Mouse (Mus musculus) intestine, embryonic 16.5 days (tissue): ENCODE results near the gene C87436. TPM values are rescaled to one million over a fixed set of nuclear protein-coding genes. Genes with fewer than 3 reads are reported as not detected.
A peak's percentile ranks its signal among the peaks of the same experiment; 100 is the strongest.

Experiments
- ATAC-seq: fragments of 200-750 bp; cut with Nextera tagmentation; 2 replicates; pipeline ENCODE4 v1.8.0; 2017; ENCODE audit warnings: moderate TSS enrichment, moderate library complexity
- H3K27ac ChIP-seq: fragments of 300-500 bp; sonication (generic); 2 replicates; pipeline ENCODE4 v1.5.1; 2014; ENCODE audit warnings: mild to moderate bottlenecking, low read length
- H3K27me3 ChIP-seq: fragments of 300-500 bp; sonication (generic); replicated peaks from 2 replicates; pipeline ENCODE4 v1.6.1; 2014; ENCODE audit warnings: low read length, control low read depth, mixed read lengths; ENCODE audit not compliant: control insufficient read depth, insufficient read depth
- H3K36me3 ChIP-seq: fragments of 300-500 bp; sonication (generic); 2 replicates; pipeline ENCODE4 v1.6.1; 2014; ENCODE audit warnings: low read length, control low read depth; ENCODE audit not compliant: control insufficient read depth, insufficient read depth
- H3K4me1 ChIP-seq: fragments of 300-500 bp; sonication (generic); 2 replicates; pipeline ENCODE4 v1.6.1; 2014; ENCODE audit warnings: low read length, control low read depth, mixed read lengths; ENCODE audit not compliant: control insufficient read depth, insufficient read depth
- H3K4me2 ChIP-seq: fragments of 300-500 bp; sonication (generic); 2 replicates; pipeline ENCODE4 v1.6.1; 2014; ENCODE audit warnings: low read depth, low read length, control low read depth
- H3K4me3 ChIP-seq: fragments of 300-500 bp; sonication (generic); 2 replicates; pipeline ENCODE4 v1.5.1; 2014; ENCODE audit warnings: mild to moderate bottlenecking, low read length
- H3K9ac ChIP-seq: fragments of 300-500 bp; sonication (generic); 2 replicates; pipeline ENCODE4 v1.6.1; 2014; ENCODE audit warnings: low read depth, low read length
- H3K9me3 ChIP-seq: fragments of 300-500 bp; sonication (generic); 2 replicates; pipeline ENCODE4 v1.6.1; 2016; ENCODE audit warnings: low read length, control low read depth; ENCODE audit not compliant: control insufficient read depth
- WGBS: fragments of 180-500 bp; shearing (Covaris S2); extraction: QIAGEN DNeasy Blood & Tissue Kit; methylation state at CpG from one replicate; pipeline ENCODE4 v1.1.7; 2014; 5-methylcytosine and 5-hydroxymethylcytosine counted together
- polyA plus RNA-seq: library from polyadenylated mRNA; unstranded; fragments of >200 nt; fragmentation: Nextera tagmentation; extraction: Ambion mirVana; gene quantifications from 2 replicates; pipeline ENCODE4 v1.2.1, GENCODE M21; 2015

The C87436 gene
- polyA plus RNA-seq, result 17.9 and 21.7 TPM in 2 replicates

DNA sequence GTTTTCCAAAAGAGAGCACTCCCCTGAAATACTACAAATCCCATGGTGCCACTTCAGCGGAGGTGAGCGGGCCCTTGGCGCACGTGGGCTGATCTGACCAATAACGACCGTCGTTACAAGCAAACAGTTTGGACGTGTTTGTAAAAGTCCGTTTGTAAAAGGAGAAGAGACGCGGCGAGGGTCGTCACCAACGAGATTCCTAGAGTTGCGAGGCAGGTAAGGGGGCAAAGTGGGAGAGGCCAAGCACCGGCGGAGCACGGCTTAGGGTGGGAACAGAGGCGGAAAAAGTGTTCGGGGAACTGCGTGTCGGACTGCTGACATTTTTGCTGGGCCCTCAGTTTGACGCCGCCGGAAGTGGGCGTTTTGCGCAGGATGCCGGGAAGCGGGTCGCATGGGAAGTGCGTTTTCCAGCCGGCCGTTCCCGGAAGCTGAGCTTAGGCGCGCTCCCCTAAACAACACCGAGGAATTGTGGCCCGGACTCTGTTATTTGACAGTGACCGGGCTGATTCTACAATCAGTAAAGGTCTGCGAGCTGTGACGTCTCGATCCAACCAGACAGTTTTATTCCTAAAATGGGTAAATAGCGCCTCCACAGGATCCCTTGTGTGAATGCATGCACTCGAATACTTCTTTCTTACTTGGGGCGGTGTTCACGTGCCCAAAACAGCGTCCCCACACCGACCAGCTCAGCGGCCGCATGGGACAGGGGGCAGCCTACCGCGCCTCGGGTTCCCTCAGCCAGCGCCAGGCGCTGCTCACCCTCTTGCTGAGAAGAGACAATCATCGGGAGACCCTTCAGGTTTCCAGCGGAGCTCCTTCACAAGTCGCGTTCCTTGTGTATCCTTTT lies at the start of gene C87436:
Gene C87436, plus strand, starts transcription at position 103 of the 847 bp plus-strand sequence.
- peaks cover 8% of the 10 kb centered on the region; the same call in 1 of the 2 replicates for H3K4me1 ChIP-seq
- WGBS, result under 1% methylated on average over 59 of the region's 59 CpGs
- H3K9me3 ChIP-seq, result no peaks in the 10 kb centered on the region
- H3K36me3 ChIP-seq, result peaks cover 4% of the 10 kb centered on the region; the same call in 1 of the 2 replicates
- H3K4me3 ChIP-seq, result peak within 1 kb of the TSS; percentile 93
- H3K4me2 ChIP-seq, result peak within 1 kb of the TSS; percentile 70
- peak; percentile 96 for ATAC-seq
- H3K27me3 ChIP-seq, result no peaks in the 10 kb centered on the region
- H3K9ac ChIP-seq, result peak within 1 kb of the TSS; percentile 92
- peak within 1 kb of the TSS; percentile 98 for H3K27ac ChIP-seq

DNA sequence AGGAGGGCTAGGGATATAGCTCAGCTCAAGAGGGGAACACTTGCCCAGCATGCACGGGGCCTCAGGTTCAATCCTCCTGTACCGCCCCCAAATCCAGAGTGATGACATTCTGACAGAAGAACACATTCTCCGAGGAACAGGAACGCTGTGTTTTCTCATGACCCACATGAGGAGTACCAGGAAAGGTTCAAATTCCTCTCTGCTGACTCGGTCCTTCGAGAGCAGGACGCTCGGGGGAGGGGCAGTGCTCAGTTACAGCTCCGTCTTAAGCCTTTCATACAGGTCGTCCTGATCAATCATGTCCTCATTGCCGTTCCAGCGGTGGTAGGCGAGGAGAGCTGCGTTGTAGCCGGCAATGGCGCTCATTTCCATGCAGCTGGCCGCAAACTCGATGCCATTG lies 49.7 kb upstream of the C87436 start:
- Histone ChIP-seq H3K27me3 (no peaks in the 10 kb centered on the region), H3K4me1 (no peaks in the 10 kb centered on the region), H3K9ac (no peak overlapping the region), H3K36me3 (peaks cover 37% of the 10 kb centered on the region), H3K4me3 (no peak overlapping the region), H3K4me2 (no peak overlapping the region), H3K27ac (no peak overlapping the region), H3K9me3 (no peaks in the 10 kb centered on the region)
- WGBS, result 76% methylated on average over 18 of the region's 18 CpGs
- no peak for ATAC-seq

DNA sequence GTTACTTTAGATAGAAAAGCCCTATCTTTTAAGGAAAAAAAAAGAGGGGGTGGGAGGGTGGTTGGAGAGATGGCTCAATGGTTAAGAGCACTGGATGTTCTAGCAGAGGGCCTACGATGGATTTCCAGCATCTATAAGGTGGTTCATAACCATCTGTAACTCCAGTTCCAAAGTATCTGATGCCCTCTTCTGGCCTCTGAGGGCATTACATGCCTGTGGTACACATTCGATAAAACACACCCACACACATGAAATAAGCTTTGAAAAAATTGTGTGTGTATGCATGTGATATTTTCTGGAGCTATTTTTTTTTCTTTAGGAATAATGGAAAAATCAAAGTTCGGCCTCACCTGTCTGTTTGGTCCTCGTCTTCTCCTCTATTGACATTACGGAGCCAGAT lies 46.8 kb upstream of the C87436 start:
- no peak overlapping the region for H3K9ac ChIP-seq
- H3K27me3 ChIP-seq, result no peaks in the 10 kb centered on the region
- H3K4me2 ChIP-seq, result no peak overlapping the region
- no peaks in the 10 kb centered on the region for H3K9me3 ChIP-seq
- ATAC-seq, result no peak
- H3K4me1 ChIP-seq, result peaks cover 14% of the 10 kb centered on the region
- peaks cover 36% of the 10 kb centered on the region for H3K36me3 ChIP-seq
- 92% methylated on average over 5 of the region's 5 CpGs for WGBS
- H3K4me3 ChIP-seq, result no peak overlapping the region
- no peak overlapping the region for H3K27ac ChIP-seq

DNA sequence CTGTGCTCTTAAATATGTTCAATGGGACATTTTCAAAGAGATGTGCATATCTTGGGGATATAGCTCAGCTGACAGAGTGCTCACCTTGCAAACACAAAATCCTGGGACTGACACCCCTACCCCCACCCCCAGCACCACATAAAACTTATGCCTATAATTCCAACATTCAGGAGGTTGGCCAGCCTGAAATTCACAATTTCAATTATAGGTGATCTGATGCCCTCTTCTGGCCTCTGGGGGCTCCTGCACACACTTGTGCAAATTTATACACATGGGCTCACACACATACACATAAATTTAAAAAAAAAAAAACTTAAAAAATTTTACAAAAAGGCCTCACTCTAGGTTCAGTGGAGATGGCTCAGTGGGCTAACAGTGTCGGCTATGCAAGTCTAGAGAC lies 45.0 kb upstream of the C87436 start:
- Histone ChIP-seq H3K27me3 (no peaks in the 10 kb centered on the region), H3K4me1 (peaks cover 19% of the 10 kb centered on the region), H3K9ac (no peak overlapping the region), H3K4me3 (no peak overlapping the region), H3K4me2 (no peak overlapping the region), H3K9me3 (no peaks in the 10 kb centered on the region), H3K27ac (no peak overlapping the region), H3K36me3 (peaks cover 33% of the 10 kb centered on the region)
- WGBS, result 90% methylated on average over 1 of the region's 1 CpGs
- no peak for ATAC-seq

DNA sequence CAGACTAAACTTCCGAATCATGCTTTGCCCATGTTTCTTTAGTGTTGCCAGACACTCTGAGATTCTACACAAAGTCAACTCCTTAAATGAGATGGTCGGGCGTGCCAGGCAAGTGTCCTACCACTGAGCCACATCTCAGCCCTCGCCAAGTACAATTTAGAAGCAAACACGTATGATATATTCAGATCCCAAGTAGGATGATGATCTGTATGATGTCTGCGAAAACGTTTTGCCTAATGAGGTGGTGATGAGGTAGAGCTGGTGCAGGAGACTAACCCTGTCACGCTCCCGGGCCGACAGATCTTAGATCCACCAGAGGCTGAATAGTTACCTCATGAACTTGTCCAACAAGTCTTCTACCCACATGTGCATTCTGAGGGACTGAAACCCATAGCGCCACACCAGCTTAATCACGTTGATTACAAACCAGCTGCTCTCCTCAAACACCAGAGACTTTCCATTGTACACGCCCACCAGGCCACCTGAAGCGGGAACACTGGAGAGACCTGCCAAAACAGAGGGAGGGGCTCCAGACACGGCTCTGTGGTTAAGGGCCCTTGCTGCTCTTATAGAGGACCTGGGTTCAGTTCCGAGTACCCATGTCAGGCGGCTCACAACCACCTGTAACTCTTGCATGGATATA lies 44.0 kb upstream of the C87436 start:
- H3K9me3 ChIP-seq, result no peaks in the 10 kb centered on the region
- H3K27ac ChIP-seq, result no peak overlapping the region
- H3K4me3 ChIP-seq, result no peak overlapping the region
- ATAC-seq, result no peak
- peaks cover 25% of the 10 kb centered on the region for H3K36me3 ChIP-seq
- no peaks in the 10 kb centered on the region for H3K27me3 ChIP-seq
- H3K4me2 ChIP-seq, result no peak overlapping the region
- H3K9ac ChIP-seq, result no peak overlapping the region
- 84% methylated on average over 17 of the region's 17 CpGs for WGBS
- peaks cover 19% of the 10 kb centered on the region for H3K4me1 ChIP-seq

DNA sequence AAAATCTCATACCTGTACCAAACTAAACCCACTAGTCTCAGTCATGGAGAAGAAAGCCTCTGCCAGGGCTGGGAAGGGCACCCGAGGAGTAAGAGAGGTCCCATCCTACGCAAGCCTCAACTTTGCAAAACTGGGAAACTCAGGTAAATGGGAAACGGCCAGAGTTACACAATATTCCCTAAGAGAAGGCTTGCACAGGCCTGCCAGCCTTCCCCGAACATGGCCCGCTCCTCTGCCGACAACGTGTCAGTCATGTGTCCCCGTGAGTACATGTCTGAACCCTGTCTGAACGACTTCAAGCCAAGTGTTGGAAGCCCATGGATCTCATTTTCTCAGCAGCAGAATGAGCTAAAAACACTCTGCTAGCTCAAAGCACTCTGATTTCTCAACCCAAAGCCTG lies 43.2 kb upstream of the C87436 start:
- peaks cover 19% of the 10 kb centered on the region for H3K4me1 ChIP-seq
- no peak for ATAC-seq
- no peak overlapping the region for H3K4me3 ChIP-seq
- peaks cover 22% of the 10 kb centered on the region for H3K36me3 ChIP-seq
- 87% methylated on average over 9 of the region's 9 CpGs for WGBS
- no peak overlapping the region for H3K27ac ChIP-seq
- no peaks in the 10 kb centered on the region for H3K27me3 ChIP-seq
- H3K9ac ChIP-seq, result no peak overlapping the region
- H3K4me2 ChIP-seq, result no peak overlapping the region
- no peaks in the 10 kb centered on the region for H3K9me3 ChIP-seq

DNA sequence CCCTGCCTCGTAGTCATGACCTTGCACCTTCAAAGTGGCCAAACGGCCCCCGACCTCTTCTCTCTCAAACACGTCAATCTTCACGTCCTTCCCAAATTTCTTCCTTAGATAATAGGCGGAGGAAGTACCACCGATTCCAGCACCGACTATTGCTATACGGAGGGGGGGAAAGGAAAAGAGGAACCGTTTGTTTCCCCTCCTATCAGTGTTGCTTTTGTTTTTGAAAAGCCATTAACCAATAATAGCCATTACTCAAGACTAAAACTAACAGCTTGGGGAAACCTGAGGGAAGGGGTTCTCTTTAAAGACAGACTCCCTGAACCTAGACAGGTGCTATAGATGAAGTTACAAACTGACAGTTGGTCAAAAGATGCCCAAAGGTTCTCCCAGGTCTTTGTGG lies 42.2 kb upstream of the C87436 start:
- peak overlapping the region; percentile 84 for H3K4me2 ChIP-seq
- H3K4me3 ChIP-seq, result peak overlapping the region; percentile 95
- H3K9me3 ChIP-seq, result no peaks in the 10 kb centered on the region
- 27% methylated on average over 10 of the region's 10 CpGs for WGBS
- peaks cover 19% of the 10 kb centered on the region for H3K4me1 ChIP-seq
- no peaks in the 10 kb centered on the region for H3K27me3 ChIP-seq
- no peak for ATAC-seq
- peaks cover 13% of the 10 kb centered on the region for H3K36me3 ChIP-seq
- peak overlapping the region; percentile 82; the same call in 1 of the 2 replicates for H3K27ac ChIP-seq
- H3K9ac ChIP-seq, result peak overlapping the region; percentile 93

DNA sequence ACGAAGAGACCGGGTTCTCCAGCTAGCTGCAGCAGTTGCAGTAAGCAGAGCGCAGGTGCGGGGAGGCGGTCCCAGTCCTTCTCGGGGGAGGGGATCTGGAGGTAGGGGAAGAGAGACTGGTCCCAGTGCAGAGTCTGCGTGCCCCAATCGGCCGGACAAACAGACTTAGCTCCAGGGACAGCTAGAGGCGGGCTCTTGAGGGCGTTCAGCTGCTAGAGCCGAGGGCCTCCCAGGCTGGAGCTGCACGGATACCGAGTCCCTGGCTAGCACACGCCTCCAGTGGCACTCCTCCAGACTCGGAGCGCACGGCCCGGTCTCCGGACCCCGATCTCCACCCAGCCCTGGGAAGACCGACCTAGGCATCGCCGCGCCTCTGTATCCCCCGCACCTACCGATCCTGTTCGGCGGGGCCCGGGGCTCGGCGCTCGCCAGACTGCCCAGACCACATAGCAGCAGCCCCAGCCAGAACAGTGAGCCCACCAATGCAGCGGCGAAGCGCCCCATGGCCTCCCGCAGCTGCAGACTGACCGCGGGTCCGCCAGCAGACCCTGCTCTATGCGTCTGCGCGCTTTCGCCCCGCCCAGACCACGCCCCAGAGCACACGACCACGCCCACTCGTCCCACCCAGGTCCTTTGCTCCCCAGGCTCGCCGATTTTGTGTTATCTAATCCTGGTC lies 41.5 kb upstream of the C87436 start, which contains the start of gene Pcyox1:
Gene Pcyox1, minus strand, starts transcription at position 574 of the 676 bp plus-strand sequence.
- ATAC-seq, result peak; percentile 94
- Histone ChIP-seq H3K4me3 (peak within 1 kb of the TSS; percentile 95), H3K9ac (peak within 1 kb of the TSS; percentile 93), H3K4me1 (peaks cover 19% of the 10 kb centered on the region), H3K4me2 (peak within 1 kb of the TSS; percentile 84), H3K9me3 (no peaks in the 10 kb centered on the region), H3K27me3 (no peaks in the 10 kb centered on the region), H3K36me3 (peaks cover 7% of the 10 kb centered on the region), H3K27ac (peak within 1 kb of the TSS; percentile 82)
- WGBS, result under 1% methylated on average over 51 of the region's 51 CpGs
